Mouse (Mus musculus): ENCODE results near the gene Rfc2.

Rfc2 gene

GRCm38 (mm10) chr5:134581146-134581545 is at the start of gene Rfc2:
Gene Rfc2, plus strand, starts transcription at chr5:134581366.
- no peak for DNase-seq

GRCm38 (mm10) chr5:134531585-134531984 is 49.6 kb upstream of the Rfc2 start:
- no peak for DNase-seq

GRCm38 (mm10) chr5:134532417-134532816 is 48.7 kb upstream of the Rfc2 start:
- DNase-seq, result no peak

- no peak for DNase-seq
These were observed 45.1 kb upstream of the Rfc2 start for GRCm38 (mm10) chr5:134536036-134536435.

GRCm38 (mm10) chr5:134539891-134540290 is 41.3 kb upstream of the Rfc2 start:
- DNase-seq, result peak; percentile 72

- DNase-seq, result no peak
These were observed 40.3 kb upstream of the Rfc2 start for GRCm38 (mm10) chr5:134540881-134541280.

GRCm38 (mm10) chr5:134541640-134542039 is 39.5 kb upstream of the Rfc2 start:
- no peak for DNase-seq

- no peak for DNase-seq
These were observed 36.5 kb upstream of the Rfc2 start for GRCm38 (mm10) chr5:134544516-134545241.

- no peak for DNase-seq
These were observed 35.9 kb upstream of the Rfc2 start for GRCm38 (mm10) chr5:134545242-134545629.

GRCm38 (mm10) chr5:134546790-134547189 is 34.4 kb upstream of the Rfc2 start:
- DNase-seq, result no peak

GRCm38 (mm10) chr5:134548306-134548705 is 32.9 kb upstream of the Rfc2 start:
- peak; percentile 40 for DNase-seq

- no peak for DNase-seq
These were observed 31.5 kb upstream of the Rfc2 start for GRCm38 (mm10) chr5:134549640-134550168.

GRCm38 (mm10) chr5:134550836-134551232 is 30.3 kb upstream of the Rfc2 start:
- no peak for DNase-seq

GRCm38 (mm10) chr5:134551233-134552109 is 29.7 kb upstream of the Rfc2 start:
- DNase-seq, result no peak

GRCm38 (mm10) chr5:134552110-134552972 is 28.8 kb upstream of the Rfc2 start, which contains the start of gene Clip2:
Gene Clip2, minus strand, starts transcription at chr5:134552434.
- DNase-seq, result peak; percentile 87

GRCm38 (mm10) chr5:134553951-134554546 is 27.1 kb upstream of the Rfc2 start:
- DNase-seq, result no peak

- DNase-seq, result peak; percentile 74
These were observed 25.6 kb upstream of the Rfc2 start for GRCm38 (mm10) chr5:134555463-134556164.

- no peak for DNase-seq
These were observed 21.1 kb upstream of the Rfc2 start, which contains the start of gene Syna for GRCm38 (mm10) chr5:134560071-134560449. Gene Syna, minus strand, starts transcription at chr5:134560171.

GRCm38 (mm10) chr5:134560450-134561171 is 20.6 kb upstream of the Rfc2 start:
- no peak for DNase-seq

GRCm38 (mm10) chr5:134564272-134564671 is 16.9 kb upstream of the Rfc2 start:
- no peak for DNase-seq

GRCm38 (mm10) chr5:134565696-134566095 is 15.5 kb upstream of the Rfc2 start:
- DNase-seq, result no peak
